Mouse (Mus musculus) limb, embryonic 14.5 days (tissue): Measurements from ENCODE around the gene Gpr85. TPM values are rescaled to one million over a fixed set of nuclear protein-coding genes. Genes with fewer than 3 reads are reported as not detected.

Experiments used
- ATAC-seq: fragments of 200-750 bp; cut with Nextera tagmentation; 2 replicates; pipeline ENCODE4 v1.8.0; 2017; ENCODE audit warnings: low read depth, moderate number of reproducible peaks, moderate TSS enrichment; ENCODE audit not compliant: low FRiP score
- DNase-seq: peaks from one replicate; pipeline ENCODE4 v3.0.0-alpha.2; 2015; ENCODE audit warnings: low spot score
- H3K27ac ChIP-seq: fragments of 300-500 bp; sonication (generic); replicated peaks from 2 replicates; pipeline ENCODE4 v1.5.1; 2014; ENCODE audit warnings: low read depth, mild to moderate bottlenecking, low read length, moderate library complexity, mixed read lengths
- H3K27me3 ChIP-seq: fragments of 300-500 bp; sonication (generic); 2 replicates; pipeline ENCODE4 v1.6.1; 2014; ENCODE audit warnings: low read length, mixed read lengths; ENCODE audit not compliant: control insufficient read depth, insufficient read depth
- H3K36me3 ChIP-seq: fragments of 300-500 bp; sonication (generic); 2 replicates; pipeline ENCODE4 v1.6.1; 2014; ENCODE audit warnings: mild to moderate bottlenecking, low read length, moderate library complexity, mixed read lengths; ENCODE audit not compliant: control insufficient read depth, insufficient read depth
- H3K4me1 ChIP-seq: fragments of 300-500 bp; sonication (generic); 2 replicates; pipeline ENCODE4 v1.6.1; 2014; ENCODE audit warnings: antibody characterized with exemption, low read length, mixed read lengths; ENCODE audit not compliant: control insufficient read depth, insufficient read depth
- H3K4me2 ChIP-seq: fragments of 300-500 bp; sonication (generic); replicated peaks from 2 replicates; pipeline ENCODE4 v1.6.1; 2014; ENCODE audit warnings: low read depth, mild to moderate bottlenecking, low read length, moderate library complexity; ENCODE audit not compliant: severe bottlenecking
- H3K4me3 ChIP-seq: fragments of 300-500 bp; sonication (generic); replicated peaks from 2 replicates; pipeline ENCODE4 v1.5.1; 2014; ENCODE audit warnings: low read length
- H3K9ac ChIP-seq: fragments of 300-500 bp; sonication (generic); 2 replicates; pipeline ENCODE4 v1.6.1; 2014; ENCODE audit warnings: mild to moderate bottlenecking, low read depth, low read length, moderate library complexity; ENCODE audit not compliant: severe bottlenecking
- H3K9me3 ChIP-seq: fragments of 300-500 bp; sonication (generic); 2 replicates; pipeline ENCODE4 v1.6.1; 2016; ENCODE audit warnings: low read length; ENCODE audit not compliant: control insufficient read depth
- POLR2A ChIP-seq: fragments of 200-500 bp; IDR thresholded peaks from 2 replicates; pipeline ENCODE4 v1.8.0; 2012; ENCODE audit warnings: inconsistent platforms, mild to moderate bottlenecking, moderate library complexity, borderline replicate concordance; ENCODE audit not compliant: insufficient read depth, insufficient read length; ENCODE audit errors: extremely low read depth
- WGBS: fragments of 180-500 bp; shearing (Covaris S2); extraction: QIAGEN DNeasy Blood & Tissue Kit; methylation state at CpG from one replicate; pipeline ENCODE4 v1.1.7; 2014; 5-methylcytosine and 5-hydroxymethylcytosine counted together
- polyA plus RNA-seq, 2 experiments: library from polyadenylated mRNA; depleted of rRNA in 1 of 2; stranded (reverse) in 1 of 2; unstranded in 1 of 2; fragments of >200 nt; fragmentation: Nextera tagmentation in 1 of 2; extraction: Ambion mirVana in 1 of 2; gene quantifications; 2 replicates each; pipeline versions ENCODE4 v1.2.1 to v1.2.3; 2012 to 2014

Gpr85 gene
- polyA plus RNA-seq, 2 experiments = 3.9 to 6.5 TPM

- Histone ChIP-seq H3K36me3 (no peaks in the 10 kb centered on the region), H3K4me1 (no peaks in the 10 kb centered on the region), H3K9ac (no peak overlapping the region), H3K27ac (no peak overlapping the region), H3K27me3 (no peaks in the 10 kb centered on the region), H3K9me3 (no peaks in the 10 kb centered on the region), H3K4me3 (no peak overlapping the region), H3K4me2 (no peak overlapping the region)
- ATAC-seq = no peak
- TF ChIP-seq POLR2A = no peak
- no peak for DNase-seq
- whole genome bisulfite sequencing = 69% methylated on average over 4 of the region's 4 CpGs
Measured at GRCm38 (mm10) chr6:13812157-13812556, 27.6 kb downstream of the Gpr85 start.

GRCm38 (mm10) chr6:13800071-13800470, 39.7 kb downstream of the Gpr85 start:
- Histone ChIP-seq H3K4me1 (no peaks in the 10 kb centered on the region), H3K4me3 (no peak overlapping the region), H3K36me3 (no peaks in the 10 kb centered on the region), H3K4me2 (no peak overlapping the region), H3K9ac (no peak overlapping the region), H3K9me3 (no peaks in the 10 kb centered on the region), H3K27ac (no peak overlapping the region), H3K27me3 (no peaks in the 10 kb centered on the region)
- DNase-seq (no peak), ATAC-seq (no peak)
- 54% methylated on average over 7 of the region's 7 CpGs for WGBS
- TF ChIP-seq POLR2A = no peak

GRCm38 (mm10) chr6:13797389-13797788, 42.4 kb downstream of the Gpr85 start:
- TF ChIP-seq POLR2A = no peak
- DNase-seq (no peak), ATAC-seq (no peak)
- Histone ChIP-seq H3K4me1 (no peaks in the 10 kb centered on the region), H3K4me2 (no peak overlapping the region), H3K27me3 (no peaks in the 10 kb centered on the region), H3K9ac (no peak overlapping the region), H3K4me3 (no peak overlapping the region), H3K36me3 (no peaks in the 10 kb centered on the region), H3K9me3 (no peaks in the 10 kb centered on the region), H3K27ac (no peak overlapping the region)

Other genes starting within 250 kb of the Gpr85 start
- gene Tmem168, start 231.8 kb downstream of the Gpr85 start, polyA plus RNA-seq (2012; rRNA removed) = 17.6 and 17.9 TPM in 2 replicates
- 44.6 and 46.1 TPM in 2 replicates for gene Tmem168, start 231.8 kb downstream of the Gpr85 start, polyA plus RNA-seq (2014; fragmentation: Nextera tagmentation; extraction: Ambion mirVana)
- gene Bmt2, start 162.0 kb downstream of the Gpr85 start, polyA plus RNA-seq (2012; rRNA removed) = 12.5 and 13.2 TPM in 2 replicates
- gene Bmt2, start 162.0 kb downstream of the Gpr85 start, polyA plus RNA-seq (2014; fragmentation: Nextera tagmentation; extraction: Ambion mirVana) = 18.6 and 20.5 TPM in 2 replicates
- 71.5 and 99.4 TPM in 2 replicates for gene 2610001J05Rik, start 31.6 kb upstream of the Gpr85 start, polyA plus RNA-seq (2012; rRNA removed)
- gene 2610001J05Rik, start 31.6 kb upstream of the Gpr85 start, polyA plus RNA-seq (2014; fragmentation: Nextera tagmentation; extraction: Ambion mirVana) = 95.2 and 103 TPM in 2 replicates